9 mouse cellular contexts compared by ENCODE assay signal in the genomic region with DNA sequence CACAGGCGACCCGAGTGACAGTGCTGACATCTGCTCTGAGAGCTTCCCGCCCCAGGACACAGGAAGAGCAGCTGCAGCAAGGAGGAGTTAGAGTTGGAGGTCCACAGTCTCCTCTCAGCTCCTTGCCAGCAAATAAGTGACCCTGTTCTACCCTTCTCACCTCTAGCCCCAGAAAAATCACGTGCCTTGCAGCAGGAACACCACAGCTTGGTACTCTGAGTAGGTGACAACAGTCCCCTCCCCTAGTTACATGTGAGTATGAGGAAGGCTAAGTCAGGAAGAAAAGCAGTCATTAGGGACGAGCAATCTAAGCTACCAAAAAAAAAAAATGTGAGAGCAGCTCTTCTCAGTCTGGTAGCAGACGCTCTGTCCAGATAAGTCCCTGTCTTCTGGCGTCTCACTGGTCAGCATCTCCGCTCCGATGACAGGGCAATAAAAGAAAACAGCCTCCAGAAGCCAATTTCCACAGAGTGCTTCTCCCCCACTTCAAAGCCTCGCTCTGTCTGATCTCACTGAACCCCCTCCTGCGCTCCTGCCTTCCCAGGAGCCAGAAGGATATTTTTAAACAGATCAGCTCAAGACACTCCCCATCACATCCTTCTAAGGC. TPM values are rescaled to one million over a fixed set of nuclear protein-coding genes. Genes with fewer than 3 reads are reported as not detected.
DNase-seq lines count a peak whose midpoint lies in the region; ATAC-seq and TF ChIP-seq lines count a peak whose summit lies in the region.
"Had no signal": no experiment of that assay in that cellular context is flagged by ENCODE, and none has a peak within 500 bp of the region (broad histone marks: within the 10 kb centered on the region; RNA-seq: fewer than 3 reads in every experiment).

No protein-coding gene starts in this region.

- WGBS in kidney, adult 2 months, result 26% methylated on average over 11 of the region's 11 CpGs
- 10% methylated on average over 11 of the region's 11 CpGs for WGBS in heart, embryonic 16.5 days
- WGBS in liver, embryonic 12.5 days (ENCODE audit: insufficient replicate concordance), result 12% methylated on average over 11 of the region's 11 CpGs
- WGBS in lung, adult 2 months, result 35% methylated on average over 11 of the region's 11 CpGs

- no peak overlapping the region for H3K27ac ChIP-seq in kidney, adult 2 months (ENCODE audit: insufficient read depth, low read depth, low read length)
- peak overlapping the region; percentile 87 for H3K27ac ChIP-seq in heart, embryonic 16.5 days (ENCODE audit: low read length)
- peak overlapping the region; percentile 82 for H3K27ac ChIP-seq in liver, embryonic 12.5 days

- H3K4me2 ChIP-seq in heart, embryonic 16.5 days (ENCODE audit: low read depth, low read length), result peak overlapping the region; percentile 54
- H3K4me2 ChIP-seq in liver, embryonic 12.5 days, result peak overlapping the region; percentile 54

- no peaks in the 10 kb centered on the region for H3K9me3 ChIP-seq in heart, embryonic 16.5 days (replicated peaks; ENCODE audit: control insufficient read depth, low read length)
- H3K9me3 ChIP-seq in liver, embryonic 12.5 days (replicated peaks), result no peaks in the 10 kb centered on the region

- H3K27me3 ChIP-seq in kidney, adult 2 months (replicated peaks; ENCODE audit: control insufficient read depth, insufficient read depth, low read length), result no peaks in the 10 kb centered on the region
- no peaks in the 10 kb centered on the region for H3K27me3 ChIP-seq in heart, embryonic 16.5 days (ENCODE audit: control insufficient read depth, insufficient read depth, low read length)
- H3K27me3 ChIP-seq in liver, embryonic 12.5 days (replicated peaks), result no peaks in the 10 kb centered on the region
- H3K27me3 ChIP-seq: Patski had no signal

- peak; percentile 34 for ATAC-seq in heart, embryonic 16.5 days (replicated peaks; ENCODE audit: extremely low read depth, insufficient read depth, low FRiP score)
- ATAC-seq in liver, embryonic 12.5 days, result peak; percentile 78
- ATAC-seq: Patski had no signal

- DNase-seq in kidney, adult 2 months, result peak; percentile 37
- no peak for DNase-seq in kidney, adult 11 months
- peak; percentile 53 to 58 for DNase-seq in cerebellum, postnatal 10 days
- DNase-seq in yolk sac, embryonic 10.5 days (ENCODE audit: low spot score), result peak; percentile 44
- DNase-seq in adrenal gland, adult 18-20 months (ENCODE audit: low spot score in 2 of 2), result no peak
- DNase-seq in lung, adult 2 months, result no peak

- peak overlapping the region; percentile 43 for H3K9ac ChIP-seq in heart, embryonic 16.5 days (ENCODE audit: low read length)
- peak overlapping the region; percentile 44 for H3K9ac ChIP-seq in liver, embryonic 12.5 days

- no peaks in the 10 kb centered on the region for H3K36me3 ChIP-seq in kidney, adult 2 months (ENCODE audit: control insufficient read depth, insufficient read depth, low read length)
- H3K36me3 ChIP-seq in heart, embryonic 16.5 days (ENCODE audit: control insufficient read depth, insufficient read depth), result no peaks in the 10 kb centered on the region
- 0 out of 2 replicates have a peak, but pooled peaks cover 13% of the 10 kb centered on the region for H3K36me3 ChIP-seq in liver, embryonic 12.5 days

- peaks cover 23% of the 10 kb centered on the region for H3K4me1 ChIP-seq in kidney, adult 2 months (ENCODE audit: control insufficient read depth, insufficient read depth, low read length)
- peaks cover 69% of the 10 kb centered on the region for H3K4me1 ChIP-seq in heart, embryonic 16.5 days (ENCODE audit: control insufficient read depth, insufficient read depth, low read length)
- peaks cover 93% of the 10 kb centered on the region for H3K4me1 ChIP-seq in liver, embryonic 12.5 days
- peaks cover 3% of the 10 kb centered on the region; the same call in 1 of the 2 replicates for H3K4me1 ChIP-seq in lung, adult 2 months (ENCODE audit: control insufficient read depth, insufficient read depth, low read length)

- TF ChIP-seq POLR2A in kidney, adult 2 months (IDR thresholded peaks at IDR 0.05; ENCODE audit: low read depth, low read length), result no peak
- no peak for TF ChIP-seq POLR2A in lung, adult 2 months (IDR thresholded peaks at IDR 0.05; ENCODE audit: borderline replicate concordance, extremely low read depth, low read depth, low read length)

- H3K4me3 ChIP-seq in kidney, adult 2 months (ENCODE audit: insufficient read depth, low read depth, low read length), result no peak overlapping the region
- peak overlapping the region; percentile 8 for H3K4me3 ChIP-seq in heart, embryonic 16.5 days (ENCODE audit: low read length)
- peak overlapping the region; percentile 16; the same call in 1 of the 2 replicates for H3K4me3 ChIP-seq in liver, embryonic 12.5 days
- no peak overlapping the region for H3K4me3 ChIP-seq in lung, adult 2 months (replicated peaks; ENCODE audit: extremely low read depth, low read depth, low read length)

- no peak for TF ChIP-seq CTCF in kidney, adult 2 months (conservative IDR thresholded peaks at IDR 0.05; ENCODE audit: insufficient read depth, insufficient read length, low read depth, low read length)
- TF ChIP-seq CTCF in lung, adult 2 months (IDR thresholded peaks at IDR 0.05; ENCODE audit: insufficient read depth, low read length), result no peak

RNA-seq across cellular contexts. Expression of a gene that starts 6.1 kb away (rescaled TPM):
- polyA plus RNA-seq in kidney, adult 2 months (2012; rRNA removed), result 29.5 and 32.4 TPM in 2 replicates
- polyA plus RNA-seq in heart, embryonic 16.5 days (2015; fragmentation: Nextera tagmentation; extraction: Ambion mirVana), result 17.4 and 19.4 TPM in 2 replicates
- 15.2 and 15.8 TPM in 2 replicates for polyA plus RNA-seq in liver, embryonic 12.5 days (2016; fragmentation: Nextera tagmentation; extraction: Ambion mirVana)
- total RNA-seq in adrenal gland, adult 18-20 months (2021), result 100 to 1,000 TPM; 115 to 136 TPM
- 31.2 and 44.4 TPM in 2 replicates for polyA plus RNA-seq in lung, adult 2 months (2012; rRNA removed)

RNA-seq across cellular contexts. Expression of a gene that starts 19.2 kb away (rescaled TPM):
- 253 and 281 TPM in 2 replicates for polyA plus RNA-seq in kidney, adult 2 months (2012; rRNA removed)
- polyA plus RNA-seq in heart, embryonic 16.5 days (2015; fragmentation: Nextera tagmentation; extraction: Ambion mirVana), result 325 and 345 TPM in 2 replicates
- polyA plus RNA-seq in liver, embryonic 12.5 days (2016; fragmentation: Nextera tagmentation; extraction: Ambion mirVana), result 590 and 602 TPM in 2 replicates
- 1,000 to 10,000 TPM in 1 of 2 experiments, 100 to 1,000 TPM in 1; 921 to 1,031 TPM for total RNA-seq in adrenal gland, adult 18-20 months (2021)
- polyA plus RNA-seq in lung, adult 2 months (2012; rRNA removed), result 171 and 213 TPM in 2 replicates

RNA-seq across cellular contexts. Expression of a gene that starts 35.0 kb away (rescaled TPM):
- polyA plus RNA-seq in kidney, adult 2 months (2012; rRNA removed), result 10.1 and 12.3 TPM in 2 replicates
- 2.6 and 3.4 TPM in 2 replicates for polyA plus RNA-seq in heart, embryonic 16.5 days (2015; fragmentation: Nextera tagmentation; extraction: Ambion mirVana)
- 13.3 and 14.4 TPM in 2 replicates for polyA plus RNA-seq in liver, embryonic 12.5 days (2016; fragmentation: Nextera tagmentation; extraction: Ambion mirVana)
- 10 to 100 TPM; 17.6 to 20.4 TPM for total RNA-seq in adrenal gland, adult 18-20 months (2021)
- polyA plus RNA-seq in lung, adult 2 months (2012; rRNA removed), result 15.4 and 16.4 TPM in 2 replicates

Comparison
In these comparisons a context has a peak if more than half of its experiments do, and no peak if none do; other contexts are left out.
1. DNase-seq: peak in kidney, adult 2 months (single experiment), cerebellum, postnatal 10 days (2 of 2) and yolk sac, embryonic 10.5 days (single experiment); none in kidney, adult 11 months (single experiment), adrenal gland, adult 18-20 months (0 of 2) and lung, adult 2 months (single experiment).
2. H3K4me3 ChIP-seq: peak in heart, embryonic 16.5 days (single experiment) and liver, embryonic 12.5 days (single experiment); none in kidney, adult 2 months (single experiment) and lung, adult 2 months (single experiment).